Mouse (Mus musculus): ENCODE results near the gene Mcidas.

Mcidas gene

DNA sequence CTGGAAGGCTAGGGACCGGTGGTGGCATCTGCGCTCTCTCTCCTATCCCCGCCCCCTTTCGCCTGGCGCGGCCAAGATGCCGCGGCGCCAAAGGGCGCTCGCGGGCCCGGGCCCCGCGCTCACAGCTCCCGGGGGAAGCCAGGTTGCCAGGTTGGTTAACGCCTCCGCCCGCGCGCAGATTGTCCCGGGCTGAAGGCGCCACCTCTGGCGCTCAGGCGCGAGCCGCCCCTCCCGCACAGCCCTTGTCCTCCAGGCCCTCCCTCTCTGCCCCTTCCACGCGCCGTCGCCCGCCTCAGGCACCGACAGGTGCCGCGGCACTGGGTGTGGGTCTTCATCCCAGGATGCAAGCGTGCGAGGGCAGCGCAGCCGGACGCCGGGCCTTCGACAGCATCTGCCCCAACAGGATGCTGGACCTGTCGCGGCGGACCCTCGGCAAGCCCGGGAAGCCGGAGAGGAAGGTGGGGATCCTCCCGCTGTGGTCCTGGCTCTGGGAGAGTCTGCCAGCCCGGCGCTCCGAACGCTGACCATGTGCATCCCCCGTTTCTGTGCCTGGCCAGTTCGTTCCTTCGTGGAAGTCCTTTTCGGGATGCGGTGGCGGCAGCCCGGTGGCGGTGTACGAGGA is at the start of gene Mcidas:
Gene Mcidas (plus strand): TSS at position 315 of the 622 bp plus-strand sequence.
- no peak for DNase-seq (ENCODE audit: low read depth, low spot score)

DNA sequence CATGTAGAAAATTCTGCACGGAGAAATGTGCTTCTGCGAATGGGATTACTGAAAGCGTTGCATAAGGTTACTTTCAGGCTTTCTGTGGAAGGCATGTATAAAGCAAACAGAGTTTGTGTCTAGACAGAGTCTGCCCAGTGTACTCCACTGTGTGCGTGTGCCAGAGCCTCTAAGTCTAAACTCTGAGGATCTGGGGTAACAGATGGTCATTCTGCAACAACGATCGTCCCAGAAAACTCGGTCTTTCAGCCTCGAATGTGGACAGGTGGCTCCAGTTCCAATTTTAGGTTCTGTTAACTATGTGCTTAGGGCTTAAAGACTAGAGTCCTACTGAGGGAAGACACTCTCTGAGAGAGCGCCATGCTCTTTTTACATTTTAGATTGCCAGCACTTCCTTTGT is 48.3 kb upstream of the Mcidas start:
- no peak for DNase-seq (ENCODE audit: low read depth, low spot score)

DNA sequence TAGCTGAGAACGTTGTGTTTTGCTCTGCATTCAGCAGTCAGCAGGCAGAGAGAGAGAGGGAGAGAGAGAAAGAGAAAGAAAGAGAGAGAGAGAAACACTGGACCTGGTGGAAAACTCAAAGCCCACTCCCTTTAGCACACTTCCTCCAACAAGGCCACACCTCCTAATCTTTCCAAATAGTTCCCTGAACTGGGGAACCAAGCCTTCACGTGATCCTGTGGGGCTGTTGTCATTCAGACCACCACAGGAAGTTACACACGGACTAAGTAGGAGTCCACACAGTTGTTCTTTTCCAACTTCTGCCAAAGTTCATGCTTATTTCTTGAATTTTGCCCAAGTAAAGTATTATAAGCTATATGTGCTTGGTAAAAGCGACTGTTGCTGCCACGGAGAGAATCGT is 47.7 kb upstream of the Mcidas start:
- DNase-seq (ENCODE audit: low read depth, low spot score), result no peak

DNA sequence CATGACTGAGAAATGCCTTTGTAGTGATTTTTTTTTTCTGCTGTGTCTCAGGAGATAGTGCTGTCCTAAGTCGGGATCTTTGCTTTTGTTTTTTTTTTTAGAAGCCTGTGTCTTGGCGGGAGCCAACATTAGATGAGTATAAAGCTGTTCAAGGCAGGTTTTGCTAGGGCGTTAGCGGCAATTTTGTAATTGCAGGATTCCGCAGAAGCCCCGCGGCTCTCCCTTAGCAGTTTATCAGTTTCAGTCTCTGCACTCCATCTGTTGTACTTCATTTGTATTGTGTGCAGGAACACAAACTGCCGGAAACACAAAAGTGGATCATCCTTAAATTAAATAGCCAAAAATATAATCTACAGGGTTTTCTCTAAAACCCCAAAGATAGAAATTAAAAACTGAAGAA is 39.6 kb upstream of the Mcidas start:
- DNase-seq (ENCODE audit: low read depth, low spot score), result no peak

DNA sequence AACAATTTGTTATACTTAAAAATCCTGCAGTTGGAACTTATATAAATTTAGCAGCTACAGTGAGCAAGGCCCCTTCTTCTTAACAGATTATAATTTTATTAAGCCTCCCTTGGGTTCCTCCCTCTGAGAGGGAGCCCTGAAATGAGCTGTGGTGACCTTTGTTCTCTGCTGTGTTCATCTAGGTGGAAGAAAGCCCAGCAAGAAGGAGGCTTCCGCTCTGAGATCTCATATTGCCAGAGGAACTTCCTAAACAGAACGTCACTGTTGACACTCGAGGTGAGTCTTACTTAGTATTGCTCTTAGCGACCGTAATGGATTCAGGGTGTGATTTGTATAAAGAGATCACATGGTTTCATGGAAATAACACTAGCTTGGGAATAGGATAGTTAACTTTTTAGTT is 30.6 kb upstream of the Mcidas start:
- no peak for DNase-seq (ENCODE audit: low read depth, low spot score)

DNA sequence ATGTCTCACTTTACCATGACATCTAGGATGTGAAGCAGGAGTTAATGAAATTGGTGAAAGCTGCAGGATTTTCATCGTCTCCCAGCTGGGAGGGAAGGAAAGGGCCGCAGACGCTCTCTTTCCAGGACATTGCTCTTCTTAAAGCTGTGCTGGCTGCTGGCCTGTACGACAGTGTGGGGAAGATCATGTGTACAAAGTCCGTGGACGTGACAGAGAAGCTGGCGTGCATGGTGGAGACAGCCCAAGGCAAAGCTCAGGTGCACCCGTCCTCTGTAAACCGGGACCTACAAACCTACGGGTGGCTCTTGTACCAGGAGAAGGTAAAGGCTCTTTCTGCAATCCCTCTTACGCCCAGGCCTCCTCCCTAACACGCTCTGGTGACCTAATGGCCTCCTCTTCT is 29.2 kb upstream of the Mcidas start:
- no peak for DNase-seq (ENCODE audit: low read depth, low spot score)

DNA sequence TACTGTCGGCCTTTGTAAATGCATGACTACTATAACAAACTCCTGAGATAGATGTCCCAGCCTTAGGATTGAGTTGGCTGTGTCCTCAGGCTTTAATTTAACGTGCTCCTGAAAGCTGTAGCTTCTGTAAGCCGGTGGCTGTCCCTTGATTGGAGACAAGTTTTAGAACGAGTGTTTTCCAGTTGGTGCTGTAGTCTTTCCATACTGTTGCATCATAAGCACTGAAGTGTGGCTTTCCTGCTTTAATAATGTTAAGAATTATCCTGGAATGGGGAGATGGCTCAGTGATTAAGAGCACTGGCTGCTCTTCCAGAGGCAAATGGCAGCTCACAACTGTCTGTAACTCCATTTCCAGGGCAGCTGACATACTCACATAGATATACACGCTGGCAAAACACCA is 26.4 kb upstream of the Mcidas start:
- DNase-seq (ENCODE audit: low read depth, low spot score), result no peak

DNA sequence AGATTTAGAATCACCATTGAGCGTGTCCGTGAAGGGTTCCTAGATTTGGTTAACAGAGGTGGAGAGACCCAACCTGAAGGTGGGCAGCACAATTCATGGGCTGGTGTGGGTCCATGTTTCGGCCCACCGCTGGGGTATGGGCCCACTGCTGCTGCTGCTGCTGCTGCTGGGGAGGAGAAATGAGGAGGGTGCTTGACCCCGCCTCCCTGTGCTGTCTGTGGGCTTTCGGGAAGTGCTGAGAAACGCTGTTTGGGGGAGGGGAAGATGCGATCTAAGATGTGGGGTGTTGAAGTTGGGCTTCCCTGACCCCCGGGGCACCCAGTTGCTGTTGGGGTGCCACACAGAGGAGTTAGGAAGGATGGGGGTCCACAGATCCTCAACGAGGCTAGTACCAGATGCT is 16.9 kb upstream of the Mcidas start:
- no peak for DNase-seq (ENCODE audit: low read depth, low spot score)

DNA sequence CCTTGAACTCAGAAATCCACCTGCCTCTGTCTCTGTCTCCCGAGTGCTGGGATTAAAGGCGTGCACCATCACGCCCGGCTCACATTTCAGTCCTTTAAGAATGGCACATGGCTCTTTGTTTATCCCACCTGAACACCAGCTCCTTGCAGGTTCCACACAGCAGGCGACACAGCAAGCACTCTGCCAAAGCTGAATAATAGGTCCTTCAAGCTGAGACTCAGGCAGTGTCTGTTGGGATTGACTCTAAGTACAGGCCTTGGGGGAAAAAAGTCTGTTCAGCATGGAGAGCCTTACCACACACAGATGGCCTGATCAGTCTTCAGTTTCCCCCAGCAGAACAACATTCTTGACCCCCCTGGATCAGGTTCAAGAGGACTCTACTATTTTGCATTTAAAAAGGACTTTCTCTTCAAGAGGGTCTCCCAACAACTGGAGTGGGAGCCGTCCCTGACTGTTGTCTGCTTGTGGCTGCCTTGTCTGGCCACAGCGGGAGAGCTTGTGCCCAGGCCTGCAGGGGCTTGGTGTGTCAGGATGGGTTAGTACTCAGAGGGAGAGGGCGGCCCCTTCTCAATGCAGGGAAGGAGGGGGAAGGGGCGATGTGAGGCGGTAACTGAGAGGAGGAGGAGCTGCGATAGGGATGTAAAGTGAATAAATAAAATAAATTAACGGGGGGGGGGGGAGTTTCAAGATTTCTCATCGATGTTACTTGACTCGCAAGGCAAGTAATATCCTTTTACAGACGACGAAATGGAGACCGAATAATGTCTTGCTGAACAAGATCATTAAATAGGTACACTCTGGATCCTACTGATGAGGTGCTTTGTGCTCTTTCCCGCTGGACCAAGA is 7.8 kb upstream of the Mcidas start:
- no peak for DNase-seq (ENCODE audit: low read depth, low spot score)

DNA sequence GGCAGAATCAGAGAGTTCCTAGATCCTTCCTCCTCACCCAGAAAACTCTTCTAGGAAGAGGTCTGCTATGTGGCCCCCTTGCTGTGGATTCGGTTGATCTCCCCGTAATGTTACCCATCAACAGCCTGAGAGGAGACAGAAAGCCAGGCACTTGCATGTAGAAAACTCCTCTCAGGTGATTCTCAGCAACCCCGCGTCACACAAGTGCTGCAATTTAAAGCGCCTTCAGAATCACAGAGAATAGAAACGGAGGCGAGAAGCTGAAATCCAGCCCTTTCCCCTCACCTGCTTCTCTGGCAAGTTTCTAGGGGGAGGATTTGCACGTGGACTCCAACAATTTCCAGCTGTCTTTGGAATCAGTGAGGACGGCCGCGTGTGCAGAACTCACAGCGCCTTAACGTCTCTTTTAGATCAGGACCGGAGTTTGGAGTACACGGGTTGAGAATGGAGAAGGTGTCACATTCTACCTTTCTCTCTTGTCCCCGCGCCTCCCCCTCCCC is 7.1 kb upstream of the Mcidas start:
- no peak for DNase-seq (ENCODE audit: low read depth, low spot score)

DNA sequence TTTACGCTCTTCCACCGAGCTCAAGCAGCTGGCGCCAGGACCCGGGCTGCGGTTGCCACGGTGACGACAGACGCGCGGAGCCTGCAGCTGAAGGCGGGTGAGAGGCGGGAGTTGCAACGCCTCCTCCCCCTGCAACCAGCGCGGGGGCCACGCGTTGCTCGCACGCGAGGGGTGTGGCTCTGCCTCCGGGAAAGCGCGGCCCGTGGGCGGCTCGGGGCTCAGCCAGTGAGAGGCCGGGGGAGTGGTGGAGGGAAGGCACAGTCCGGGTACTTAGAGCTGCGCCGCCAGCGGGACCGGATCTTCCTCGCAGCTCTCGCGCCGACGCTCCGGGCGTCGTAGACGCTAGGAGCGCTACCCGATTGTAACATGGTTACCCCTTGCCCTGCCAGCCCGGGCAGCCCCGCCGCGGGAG is 6.1 kb upstream of the Mcidas start, which contains the start of gene Ccno:
Gene Ccno (plus strand): TSS at position 271 of the 412 bp plus-strand sequence.
- DNase-seq (ENCODE audit: low read depth, low spot score), result peak; percentile 94

DNA sequence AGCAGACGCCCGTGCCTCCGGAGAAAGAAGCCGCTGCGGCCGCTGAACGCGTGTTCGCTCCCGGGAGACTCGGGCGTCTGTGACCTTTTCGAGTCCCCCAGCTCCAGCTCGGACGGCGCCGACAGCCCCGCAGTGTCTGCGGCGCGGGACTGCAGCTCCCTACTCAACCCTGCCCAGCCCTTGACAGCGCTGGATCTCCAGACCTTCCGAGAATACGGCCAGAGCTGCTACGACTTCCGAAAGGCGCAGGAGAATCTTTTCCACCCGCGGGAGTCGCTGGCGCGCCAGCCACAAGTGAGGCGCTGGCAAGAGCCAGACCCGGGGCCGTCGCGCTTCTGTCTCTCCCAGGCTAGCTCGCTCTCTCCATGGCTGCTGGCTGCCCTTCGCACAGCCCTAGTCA is 5.7 kb upstream of the Mcidas start:
- DNase-seq (ENCODE audit: low read depth, low spot score), result no peak

DNA sequence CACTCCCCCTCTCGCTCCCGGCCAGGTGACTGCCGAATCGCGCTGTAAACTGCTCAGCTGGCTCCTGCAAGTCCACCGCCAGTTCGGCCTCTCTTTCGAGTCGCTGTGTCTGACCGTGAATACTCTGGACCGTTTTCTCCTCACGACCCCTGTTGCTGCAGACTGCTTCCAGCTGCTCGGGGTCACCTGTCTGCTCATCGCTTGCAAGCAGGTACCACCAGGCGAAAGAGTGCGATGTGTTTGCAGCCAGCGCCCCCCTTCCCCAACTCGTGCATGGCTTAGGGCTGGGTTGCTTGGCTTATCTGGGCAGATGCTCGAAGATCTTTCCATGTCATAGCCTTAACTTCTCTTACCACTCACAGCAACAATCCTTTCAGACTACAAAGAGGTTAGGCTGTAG is 4.8 kb upstream of the Mcidas start:
- DNase-seq (ENCODE audit: low read depth, low spot score), result no peak

DNA sequence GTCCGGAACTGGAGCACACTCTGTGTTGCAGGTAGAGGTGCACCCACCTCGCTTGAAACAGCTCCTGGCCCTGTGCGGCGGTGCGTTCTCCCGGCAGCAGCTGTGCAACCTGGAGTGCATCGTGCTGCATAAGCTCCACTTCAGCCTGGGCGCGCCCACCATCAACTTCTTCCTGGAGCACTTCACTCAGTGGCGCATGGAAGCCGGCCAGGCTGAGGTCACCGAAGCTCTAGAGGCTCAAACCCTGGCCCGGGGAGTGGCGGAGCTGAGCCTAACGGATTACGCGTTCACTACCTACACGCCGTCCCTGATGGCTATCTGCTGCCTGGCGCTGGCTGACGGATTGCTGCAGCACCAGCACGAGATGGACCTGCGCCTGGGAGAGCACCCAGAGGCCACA is 4.1 kb upstream of the Mcidas start:
- no peak for DNase-seq (ENCODE audit: low read depth, low spot score)

DNA sequence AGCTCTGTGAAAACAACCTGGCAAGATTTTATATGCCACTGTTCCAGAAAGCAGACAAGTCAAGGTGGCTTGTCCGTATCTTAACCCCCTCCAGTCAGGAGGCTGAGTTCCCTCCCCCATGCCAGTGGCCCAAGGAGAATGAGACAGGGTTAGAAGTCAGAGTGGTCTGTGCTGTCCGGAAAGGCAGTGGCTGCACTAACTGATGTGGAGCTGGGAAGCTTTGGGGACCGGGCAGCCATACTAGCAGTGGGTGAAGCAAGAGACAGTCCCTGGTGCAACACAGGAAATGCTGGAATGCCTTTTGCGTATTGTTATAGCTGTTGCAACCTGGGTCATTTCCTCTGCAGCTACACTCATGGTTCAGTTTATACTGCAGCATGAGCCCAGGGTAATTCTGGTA is 3.3 kb upstream of the Mcidas start:
- no peak for DNase-seq (ENCODE audit: low read depth, low spot score)

DNA sequence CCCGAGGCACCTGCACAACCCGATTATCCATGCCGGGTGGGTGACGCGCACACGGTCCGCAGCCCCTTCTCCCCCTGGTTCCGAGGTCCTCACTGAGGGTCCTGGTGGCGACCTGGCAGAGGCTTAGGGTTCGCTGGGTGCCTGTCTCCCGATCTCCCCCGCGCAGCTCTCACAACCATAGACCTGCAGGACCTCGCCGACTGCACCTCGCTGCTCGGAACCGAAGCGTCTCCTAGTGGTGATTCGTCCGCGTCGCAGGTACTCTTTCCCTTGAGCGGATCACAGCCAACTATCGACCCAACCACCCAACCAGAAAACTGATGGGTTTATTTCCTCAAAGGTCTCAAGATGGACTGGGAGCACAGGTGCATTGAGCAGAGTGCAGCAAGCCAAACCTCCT is 546 bp downstream of the Mcidas start:
- peak; percentile 67 for DNase-seq (ENCODE audit: low read depth, low spot score)

DNA sequence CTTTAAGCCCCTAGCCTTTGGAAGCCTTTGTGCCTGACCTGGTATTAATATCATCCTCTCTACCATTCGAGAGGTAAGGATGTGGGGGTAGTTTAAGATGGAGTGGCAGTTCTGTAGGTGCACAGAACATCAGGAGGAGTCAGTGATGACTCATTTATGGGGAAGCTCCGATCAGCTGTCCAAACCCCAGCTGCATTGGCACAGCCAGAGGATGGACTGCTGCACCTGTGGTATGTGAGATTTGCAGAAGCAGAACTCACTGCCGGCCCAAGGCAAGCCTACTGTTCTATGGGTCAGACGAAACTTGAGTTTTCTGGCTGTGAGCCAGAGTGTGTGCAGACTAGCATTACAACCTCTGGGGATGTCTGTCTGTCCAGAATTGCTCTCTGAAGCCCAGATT is 2.8 kb downstream of the Mcidas start:
- DNase-seq (ENCODE audit: low read depth, low spot score), result no peak

DNA sequence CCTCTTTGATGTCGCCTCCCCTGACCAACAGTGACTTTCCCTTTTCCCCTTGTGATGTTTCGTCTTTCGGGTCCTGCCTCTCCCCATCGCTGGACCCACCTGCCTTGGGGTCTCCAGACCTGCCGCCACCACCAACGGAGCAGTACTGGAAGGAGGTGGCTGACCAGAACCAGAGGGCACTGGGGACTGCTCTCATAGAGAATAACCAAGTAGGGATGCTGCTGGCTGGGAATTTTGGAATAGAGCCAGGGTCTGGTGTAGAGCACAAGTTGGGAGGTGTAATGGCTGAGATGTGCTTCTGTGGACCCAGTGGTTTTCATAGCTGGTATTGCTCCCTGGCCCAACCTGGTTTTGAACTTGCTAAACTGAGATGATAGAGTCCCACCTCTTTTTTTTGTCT is 3.7 kb downstream of the Mcidas start:
- DNase-seq (ENCODE audit: low read depth, low spot score), result no peak

DNA sequence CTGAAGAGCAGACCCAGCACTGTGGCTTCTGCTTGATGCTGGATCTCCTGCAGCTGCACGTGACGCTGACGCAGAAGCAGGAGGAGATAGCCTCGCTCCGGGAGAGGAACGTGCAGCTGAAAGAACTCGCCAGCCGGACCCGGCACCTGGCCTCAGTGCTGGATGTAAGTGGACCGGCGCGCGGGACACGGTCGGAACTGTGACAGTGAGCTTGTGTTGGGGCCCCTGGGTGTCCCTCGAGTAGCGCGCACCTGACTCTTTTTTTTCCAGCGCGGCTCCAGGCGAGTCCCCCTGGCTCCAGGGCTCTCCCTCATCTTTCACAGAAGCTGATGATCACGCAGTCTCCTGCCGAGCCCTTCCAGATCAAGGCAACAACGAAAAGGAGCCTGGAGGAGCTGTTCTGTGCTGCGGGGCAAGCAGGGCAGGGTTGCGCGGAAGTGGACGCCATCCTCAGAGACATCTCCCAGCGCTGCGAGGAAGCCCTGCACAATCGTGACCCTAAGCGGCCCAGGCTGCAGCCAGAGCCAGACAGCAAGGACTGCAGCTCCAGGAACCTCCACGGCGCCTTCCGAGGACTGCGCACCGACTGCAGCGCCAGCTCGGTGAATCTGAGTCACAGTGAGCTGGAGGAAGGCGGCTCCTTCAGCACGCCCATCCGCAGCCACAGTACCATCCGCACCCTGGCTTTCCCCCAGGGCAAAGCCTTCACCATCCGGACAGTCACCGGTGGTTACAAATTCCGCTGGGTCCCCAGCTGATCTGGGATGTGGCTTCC is 5.0 kb downstream of the Mcidas start:
- DNase-seq (ENCODE audit: low read depth, low spot score), result peak; percentile 60

DNA sequence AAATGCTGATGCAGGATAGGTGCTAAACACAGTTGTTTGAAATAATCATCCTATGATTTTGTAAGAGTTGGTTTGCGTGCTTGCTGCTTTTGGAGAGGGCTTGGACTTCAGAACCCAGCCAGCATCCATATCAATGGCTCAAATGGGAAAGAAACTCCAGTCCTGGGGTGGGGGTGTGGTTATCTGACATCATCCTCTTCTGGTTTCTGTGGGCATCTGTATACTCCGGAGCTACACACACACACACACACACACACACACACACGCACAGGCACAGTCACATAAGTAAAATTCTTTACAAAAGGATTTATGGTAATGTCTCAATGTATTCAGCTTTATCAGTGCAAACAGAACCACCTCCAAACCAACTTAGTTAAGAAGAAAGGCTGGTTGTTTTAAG is 6.4 kb downstream of the Mcidas start:
- DNase-seq (ENCODE audit: low read depth, low spot score), result no peak

DNA sequence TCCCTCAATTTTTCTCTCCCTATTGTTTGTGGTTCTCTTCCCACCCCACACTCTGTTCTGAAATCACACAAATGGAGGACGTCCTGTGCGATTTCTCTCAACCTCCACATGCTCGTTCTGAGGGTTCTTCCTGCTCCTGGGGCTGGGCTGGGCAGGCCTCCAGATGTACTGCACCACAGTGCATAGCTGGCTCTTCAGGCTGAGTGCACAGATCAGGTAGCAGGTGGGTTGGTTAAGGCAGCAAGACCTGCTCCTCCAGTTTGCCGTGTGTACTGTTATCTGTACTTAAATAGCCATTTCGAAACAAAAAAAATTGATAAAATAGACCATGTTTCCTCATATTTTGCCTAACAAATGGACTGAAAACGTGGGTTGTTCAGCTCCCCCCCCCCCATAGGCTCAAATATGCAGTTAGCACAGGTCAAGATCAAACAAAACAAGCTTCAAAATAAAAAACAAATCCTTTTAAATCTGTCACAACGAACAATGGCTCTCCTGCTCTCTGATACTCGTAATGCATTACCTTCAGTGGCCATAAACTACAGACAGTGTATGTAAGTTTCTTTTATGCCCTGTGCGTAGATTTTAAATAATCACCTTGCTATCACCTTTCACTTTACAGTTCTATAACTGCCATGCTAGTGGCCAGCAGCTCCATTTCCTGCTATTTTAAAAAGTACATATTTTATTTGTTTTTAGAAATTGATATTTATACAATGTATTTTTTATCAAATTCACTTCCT is 7.1 kb downstream of the Mcidas start:
- DNase-seq (ENCODE audit: low read depth, low spot score), result no peak

DNA sequence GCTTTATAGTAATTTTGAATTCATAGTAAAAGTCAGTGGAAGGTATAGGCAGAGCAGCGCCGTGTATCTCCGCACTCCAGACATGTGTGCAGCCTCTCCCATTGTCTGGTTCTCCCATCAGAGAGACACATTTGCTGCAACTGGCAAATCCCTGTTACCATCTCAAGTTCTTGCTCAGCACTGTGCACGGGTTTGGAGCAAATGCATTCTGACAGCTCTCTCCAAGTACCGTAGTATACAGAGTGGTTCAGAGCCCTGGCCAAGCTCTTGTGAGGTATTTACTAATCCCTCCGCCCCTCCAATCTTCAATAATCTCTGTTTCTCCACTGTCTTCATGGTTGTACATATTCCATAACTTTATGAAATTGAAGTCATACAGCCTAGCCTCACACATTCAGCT is 19.0 kb downstream of the Mcidas start:
- DNase-seq (ENCODE audit: low read depth, low spot score), result no peak
